Mouse (Mus musculus) forebrain, embryonic 11.5 days (tissue): ENCODE results near the gene Lap3. TPM values are rescaled to one million over a fixed set of nuclear protein-coding genes. Genes with fewer than 3 reads are reported as not detected.

Source experiments
- ATAC-seq: fragments of 200-750 bp; cut with Nextera tagmentation; replicated peaks from 2 replicates; pipeline ENCODE4 v1.8.0; 2017; ENCODE audit warnings: moderate TSS enrichment; ENCODE audit not compliant: low FRiP score
- DNase-seq: peaks from one replicate; pipeline ENCODE4 v3.0.0-alpha.2; 2017; ENCODE audit warnings: low spot score
- H3K27ac ChIP-seq: fragments of 300-500 bp; sonication (generic); 2 replicates; pipeline ENCODE4 v1.5.1; 2014; ENCODE audit warnings: low read depth, low read length
- H3K27me3 ChIP-seq: fragments of 300-500 bp; sonication (generic); 2 replicates; pipeline ENCODE4 v1.6.1; 2014; ENCODE audit warnings: mild to moderate bottlenecking, low read length, mixed read lengths; ENCODE audit not compliant: control insufficient read depth, insufficient read depth
- H3K36me3 ChIP-seq: fragments of 300-500 bp; sonication (generic); 2 replicates; pipeline ENCODE4 v1.6.1; 2014; ENCODE audit warnings: mild to moderate bottlenecking, low read length, moderate library complexity, mixed read lengths; ENCODE audit not compliant: control insufficient read depth, insufficient read depth
- H3K4me1 ChIP-seq: fragments of 300-500 bp; sonication (generic); replicated peaks from 2 replicates; pipeline ENCODE4 v1.6.1; 2014; ENCODE audit warnings: low read length, mixed read lengths; ENCODE audit not compliant: control insufficient read depth, insufficient read depth
- H3K4me2 ChIP-seq: fragments of 300-500 bp; sonication (generic); 2 replicates; pipeline ENCODE4 v1.6.1; 2014; ENCODE audit warnings: low read depth, mild to moderate bottlenecking, low read length, moderate library complexity, mixed read lengths; ENCODE audit not compliant: severe bottlenecking
- H3K4me3 ChIP-seq: fragments of 300-500 bp; sonication (generic); 2 replicates; pipeline ENCODE4 v1.5.1; 2014; ENCODE audit warnings: low read depth, low read length
- H3K9ac ChIP-seq: fragments of 300-500 bp; sonication (generic); 2 replicates; pipeline ENCODE4 v1.6.1; 2014; ENCODE audit warnings: low read length
- H3K9me3 ChIP-seq: fragments of 300-500 bp; sonication (generic); 2 replicates; pipeline ENCODE4 v1.6.1; 2016; ENCODE audit warnings: low read length, mixed read lengths; ENCODE audit not compliant: control insufficient read depth
- WGBS: fragments of 180-500 bp; shearing (Covaris S2); extraction: QIAGEN DNeasy Blood & Tissue Kit; methylation state at CpG from one replicate; pipeline ENCODE4 v1.1.7; 2014; 5-methylcytosine and 5-hydroxymethylcytosine counted together
- polyA plus RNA-seq: library from polyadenylated mRNA; unstranded; fragments of >200 nt; fragmentation: Nextera tagmentation; extraction: Ambion mirVana; gene quantifications from 2 replicates; pipeline ENCODE4 v1.2.1, GENCODE M21; 2014

The Lap3 gene
- polyA plus RNA-seq, 1 experiment from 2014 or later: 85.0 TPM

DNA sequence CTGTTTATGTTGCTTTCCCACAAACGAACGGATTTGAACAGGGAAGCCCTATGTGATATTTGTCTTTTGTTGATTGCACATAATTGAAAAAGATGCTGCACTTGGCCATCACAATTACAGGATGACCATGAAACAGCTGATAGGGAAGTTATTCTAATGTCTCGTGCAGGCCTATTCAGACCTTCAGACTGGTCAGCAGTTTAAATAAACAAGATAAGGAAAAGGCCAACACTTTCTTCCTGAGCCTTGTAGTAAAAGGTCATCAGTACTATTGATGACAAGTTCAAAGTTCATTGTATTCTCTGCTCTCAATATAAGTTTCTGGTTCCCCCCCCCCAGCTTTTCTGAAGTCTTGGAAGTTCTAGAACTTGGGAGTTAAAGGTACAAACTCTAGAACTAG is 10.6 kb upstream of the Lap3 start:
- no peak for DNase-seq
- no peaks in the 10 kb centered on the region for H3K36me3 ChIP-seq
- no peak overlapping the region for H3K9ac ChIP-seq
- H3K4me1 ChIP-seq: no peaks in the 10 kb centered on the region
- H3K4me3 ChIP-seq: no peak overlapping the region
- H3K4me2 ChIP-seq: no peak overlapping the region
- H3K9me3 ChIP-seq: no peaks in the 10 kb centered on the region
- 82% methylated on average over 3 of the region's 3 CpGs for WGBS
- no peaks in the 10 kb centered on the region for H3K27me3 ChIP-seq
- no peak for ATAC-seq
- no peak overlapping the region for H3K27ac ChIP-seq

DNA sequence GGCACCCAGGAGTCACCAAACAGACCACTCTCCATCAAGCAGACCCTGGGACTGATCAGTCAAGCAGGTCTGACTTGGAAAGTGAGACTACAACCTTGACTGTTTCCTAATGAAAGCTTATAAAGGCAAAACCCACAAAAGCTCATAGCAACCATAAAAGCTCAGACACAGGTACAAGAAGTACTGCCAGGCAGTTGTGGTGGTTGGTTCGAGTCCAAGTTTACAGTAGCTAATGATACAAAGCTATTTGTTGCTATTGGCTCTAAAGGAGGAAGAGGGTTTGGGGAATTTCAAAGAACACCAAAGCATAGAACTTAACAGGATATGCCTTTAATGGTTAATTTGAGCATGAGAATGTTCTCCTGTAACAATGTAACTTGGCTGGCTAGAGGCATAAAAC is 9.5 kb upstream of the Lap3 start:
- no peaks in the 10 kb centered on the region for H3K36me3 ChIP-seq
- H3K9me3 ChIP-seq: no peaks in the 10 kb centered on the region
- no peak overlapping the region for H3K4me3 ChIP-seq
- no peak for ATAC-seq
- H3K27me3 ChIP-seq: no peaks in the 10 kb centered on the region
- H3K4me1 ChIP-seq: no peaks in the 10 kb centered on the region
- H3K27ac ChIP-seq: no peak overlapping the region
- no peak overlapping the region for H3K4me2 ChIP-seq
- H3K9ac ChIP-seq: no peak overlapping the region
- WGBS: 84% methylated on average over 1 of the region's 1 CpGs
- no peak for DNase-seq

DNA sequence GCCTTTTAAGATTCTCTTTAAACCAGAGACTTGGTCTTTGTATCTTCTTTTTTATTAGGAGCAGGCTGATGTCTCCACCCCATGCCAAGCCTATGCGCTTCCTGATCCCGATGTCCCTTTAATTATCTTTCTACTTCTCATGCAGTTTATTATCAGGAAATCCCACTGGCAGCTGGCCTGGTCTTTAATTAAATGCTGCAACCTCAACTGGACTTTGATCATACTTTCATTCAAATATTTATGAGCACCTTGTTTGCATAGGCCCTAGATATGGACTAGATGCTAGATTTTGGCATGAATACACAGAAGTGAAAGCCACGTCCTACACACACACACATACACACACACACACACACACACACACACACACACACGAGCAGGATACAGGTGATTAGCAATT is 1.4 kb upstream of the Lap3 start:
- no peak for DNase-seq
- H3K4me3 ChIP-seq: no peak overlapping the region
- no peak overlapping the region for H3K9ac ChIP-seq
- no peak for ATAC-seq
- no peaks in the 10 kb centered on the region for H3K27me3 ChIP-seq
- no peak overlapping the region for H3K27ac ChIP-seq
- 0 out of 2 replicates have a peak, but pooled peaks cover 4% of the 10 kb centered on the region for H3K4me1 ChIP-seq
- no peaks in the 10 kb centered on the region for H3K9me3 ChIP-seq
- H3K36me3 ChIP-seq: no peaks in the 10 kb centered on the region
- no peak overlapping the region for H3K4me2 ChIP-seq
- WGBS: 57% methylated on average over 4 of the region's 4 CpGs

DNA sequence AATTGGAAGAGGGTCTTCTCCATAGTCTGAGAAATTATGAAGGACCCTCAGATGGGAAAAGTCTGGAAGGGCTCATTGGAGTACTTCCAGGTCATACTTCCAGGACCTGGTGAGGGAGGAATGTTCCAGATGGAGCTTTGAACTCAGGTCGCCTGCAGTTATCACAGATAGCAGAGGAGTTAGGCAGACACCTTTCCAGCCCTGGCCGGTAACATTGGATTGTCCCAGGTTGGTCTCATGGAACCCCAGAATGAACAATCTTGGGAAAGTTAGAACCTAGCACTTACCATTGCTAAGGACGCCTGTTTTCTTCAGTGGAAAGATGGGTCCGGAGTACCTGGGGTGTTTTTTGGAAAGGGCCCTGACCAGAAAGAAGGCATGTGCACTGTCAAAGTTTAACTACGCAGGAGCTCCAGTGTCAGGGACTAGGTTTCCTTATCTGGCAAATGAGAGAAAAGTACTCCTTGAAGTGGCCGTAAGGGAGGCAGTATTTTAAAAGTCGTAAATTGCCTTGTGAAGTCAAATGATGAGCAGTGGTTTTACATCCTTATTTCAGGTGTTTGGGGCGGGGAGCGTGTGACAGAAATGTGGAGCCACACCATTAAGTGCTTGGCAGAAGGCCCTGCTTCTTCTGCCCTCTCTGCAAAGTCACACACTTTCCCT is 1.1 kb downstream of the Lap3 start:
- Histone ChIP-seq H3K4me2 (peak overlapping the region; percentile 75), H3K4me1 (0 out of 2 replicates have a peak, but pooled peaks cover 4% of the 10 kb centered on the region), H3K36me3 (no peaks in the 10 kb centered on the region), H3K4me3 (peak overlapping the region; percentile 68), H3K27ac (no peak overlapping the region), H3K9ac (peak overlapping the region; percentile 78), H3K27me3 (no peaks in the 10 kb centered on the region), H3K9me3 (no peaks in the 10 kb centered on the region)
- DNase-seq: no peak
- WGBS: 69% methylated on average over 9 of the region's 9 CpGs
- ATAC-seq: peak; percentile 1; the same call in 1 of the 2 replicates

DNA sequence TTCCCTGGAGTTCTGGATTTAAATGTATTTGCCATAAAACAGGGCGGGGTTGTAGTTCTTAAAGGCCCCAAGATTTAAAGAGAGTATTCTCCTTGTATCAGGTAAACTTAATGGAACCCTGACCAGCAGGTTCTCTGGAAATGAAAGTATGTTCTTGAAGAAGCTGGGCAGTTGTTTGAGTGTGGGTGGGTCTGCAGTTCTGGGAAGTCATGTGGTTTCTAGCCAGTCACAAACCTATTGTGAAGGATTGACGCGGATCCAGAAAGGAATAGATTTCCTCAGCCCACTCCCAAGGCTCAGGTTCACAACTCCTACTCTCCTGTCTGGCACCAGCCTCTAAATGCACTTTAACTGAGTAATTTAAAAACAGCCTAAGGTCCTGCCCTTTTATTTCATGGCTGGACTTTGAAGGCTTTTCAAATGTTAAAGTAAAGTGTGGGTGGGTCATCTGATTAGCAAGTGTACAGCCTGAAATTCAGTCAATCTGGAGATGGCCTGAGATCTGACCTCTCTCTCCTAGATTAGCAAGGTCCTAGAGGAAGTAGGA is 2.3 kb downstream of the Lap3 start:
- Histone ChIP-seq H3K9ac (no peak overlapping the region), H3K9me3 (no peaks in the 10 kb centered on the region), H3K27me3 (no peaks in the 10 kb centered on the region), H3K27ac (no peak overlapping the region), H3K4me1 (0 out of 2 replicates have a peak, but pooled peaks cover 4% of the 10 kb centered on the region), H3K36me3 (no peaks in the 10 kb centered on the region; the same call in 1 of the 2 replicates), H3K4me2 (no peak overlapping the region), H3K4me3 (no peak overlapping the region)
- 94% methylated on average over 3 of the region's 3 CpGs for WGBS
- DNase-seq (no peak), ATAC-seq (no peak)

DNA sequence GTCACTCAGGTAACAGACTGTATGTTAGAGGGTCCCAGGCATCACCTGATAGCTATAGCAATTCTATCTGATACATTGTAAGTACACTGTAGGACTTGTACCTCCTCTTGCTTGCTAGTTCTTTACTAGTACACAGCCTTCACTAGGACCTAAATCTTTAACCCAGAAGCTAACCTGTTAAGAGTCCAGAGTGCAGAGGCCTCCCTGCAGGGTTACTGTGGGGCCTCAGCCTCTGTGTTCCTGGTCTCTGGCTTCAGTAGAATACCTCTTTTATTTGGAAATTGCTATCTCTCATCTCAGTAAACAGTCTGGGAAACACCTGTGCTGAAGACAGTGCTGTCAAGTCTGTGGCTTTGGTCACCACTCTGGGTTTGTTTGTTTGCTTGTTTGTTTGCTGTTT is 2.9 kb downstream of the Lap3 start:
- H3K4me3 ChIP-seq: no peak overlapping the region
- no peak for DNase-seq
- H3K27me3 ChIP-seq: no peaks in the 10 kb centered on the region
- no peak overlapping the region for H3K9ac ChIP-seq
- no peak overlapping the region for H3K27ac ChIP-seq
- H3K4me2 ChIP-seq: no peak overlapping the region
- no peaks in the 10 kb centered on the region for H3K9me3 ChIP-seq
- ATAC-seq: no peak
- 0 out of 2 replicates have a peak, but pooled peaks cover 4% of the 10 kb centered on the region for H3K4me1 ChIP-seq
- no peaks in the 10 kb centered on the region; the same call in 1 of the 2 replicates for H3K36me3 ChIP-seq

DNA sequence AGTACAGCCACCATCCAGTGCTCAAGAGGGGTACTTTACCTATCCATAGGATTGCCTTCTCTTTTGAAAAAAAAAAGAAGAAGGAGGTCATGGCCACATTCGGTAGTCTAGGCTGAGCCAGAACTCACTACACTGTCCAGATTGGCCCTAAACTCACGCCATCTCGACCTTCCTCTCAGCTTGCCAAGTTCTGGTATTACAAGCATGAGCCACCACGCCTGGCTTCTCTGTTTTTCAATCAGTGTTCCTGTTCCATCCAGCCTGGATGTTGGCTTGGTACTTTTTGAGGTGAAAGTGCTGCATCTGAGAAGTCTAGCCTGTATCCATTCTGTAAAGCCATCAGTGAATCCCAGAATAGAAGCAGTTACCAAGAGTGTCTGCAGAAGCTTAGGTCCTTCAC is 3.3 kb downstream of the Lap3 start:
- DNase-seq (no peak), ATAC-seq (no peak)
- H3K36me3 ChIP-seq: no peaks in the 10 kb centered on the region; the same call in 1 of the 2 replicates
- H3K27ac ChIP-seq: no peak overlapping the region
- H3K4me1 ChIP-seq: 0 out of 2 replicates have a peak, but pooled peaks cover 4% of the 10 kb centered on the region
- no peaks in the 10 kb centered on the region for H3K9me3 ChIP-seq
- 91% methylated on average over 4 of the region's 4 CpGs for WGBS
- no peak overlapping the region for H3K4me3 ChIP-seq
- no peak overlapping the region for H3K4me2 ChIP-seq
- H3K27me3 ChIP-seq: no peaks in the 10 kb centered on the region
- H3K9ac ChIP-seq: no peak overlapping the region

DNA sequence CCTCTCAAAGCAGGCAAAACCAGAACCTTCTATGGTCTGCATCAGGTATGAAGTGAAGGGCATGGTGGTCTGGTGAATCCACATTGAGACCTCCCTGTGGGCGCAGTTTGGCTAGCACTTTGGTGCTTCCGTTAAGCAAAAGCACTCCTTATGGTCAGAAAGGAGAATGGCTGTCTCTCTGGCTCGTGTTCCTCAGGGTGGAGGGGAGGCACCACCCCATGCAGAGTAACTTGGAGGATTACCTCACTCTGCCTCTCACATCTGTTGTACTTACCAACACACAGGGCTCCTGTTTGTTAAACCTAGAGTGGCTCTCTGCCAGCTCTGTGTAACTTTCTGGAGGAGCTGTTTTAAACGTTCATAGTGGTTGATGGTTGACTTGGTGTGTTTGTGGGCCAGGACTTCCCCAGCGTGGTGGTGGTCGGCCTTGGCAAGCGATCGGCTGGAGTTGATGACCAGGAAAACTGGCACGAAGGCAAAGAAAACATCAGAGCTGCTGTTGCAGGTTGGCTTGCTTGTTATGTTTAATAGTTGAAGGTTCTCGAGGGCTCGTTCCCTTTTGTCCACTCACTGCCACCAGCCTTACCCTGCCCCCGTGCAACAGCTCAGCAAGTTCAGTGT is 3.9 kb downstream of the Lap3 start:
- Histone ChIP-seq H3K9me3 (no peaks in the 10 kb centered on the region), H3K27ac (no peak overlapping the region), H3K4me1 (0 out of 2 replicates have a peak, but pooled peaks cover 4% of the 10 kb centered on the region), H3K4me3 (no peak overlapping the region), H3K36me3 (no peaks in the 10 kb centered on the region; the same call in 1 of the 2 replicates), H3K4me2 (no peak overlapping the region), H3K27me3 (no peaks in the 10 kb centered on the region), H3K9ac (no peak overlapping the region)
- 91% methylated on average over 12 of the region's 12 CpGs for WGBS
- DNase-seq (no peak), ATAC-seq (no peak)
